Mouse (Mus musculus): Measurements from ENCODE around the gene Serpinb9f. TPM values are rescaled to one million over a fixed set of nuclear protein-coding genes. Genes with fewer than 3 reads are reported as not detected.
"Not testable (repeated sequence)": the region's sequence is repeated elsewhere in the genome, so short reads cannot be mapped to it uniquely, and the experiment has no call there.

Serpinb9f gene
- not detected in 2 replicates for total RNA-seq (2021)
- long read RNA-seq, experiment 1, result 0 reads
- long read RNA-seq, experiment 2, result 0 reads

DNA sequence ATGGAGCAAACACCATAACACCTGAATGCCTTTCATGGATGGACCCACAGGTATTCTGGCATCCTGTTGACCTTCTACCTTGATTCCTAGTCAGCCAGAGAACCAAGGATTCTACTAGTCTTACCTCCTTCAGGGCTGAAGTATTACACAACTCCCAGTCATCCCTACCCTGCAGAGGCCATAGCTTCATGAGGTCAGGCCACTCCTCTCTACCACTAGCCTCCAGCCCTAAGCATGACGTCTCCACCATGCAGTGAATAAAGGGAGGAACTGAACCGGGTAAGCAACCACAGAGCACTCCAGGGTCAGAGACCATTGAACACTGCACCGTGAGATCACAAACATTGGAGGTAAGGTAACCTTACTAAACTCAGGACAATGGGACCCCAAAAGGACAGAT, at the start of gene Serpinb9f:
Gene Serpinb9f, plus strand, starts transcription at position 301 of the 400 bp plus-strand sequence.
- DNase-seq, result not testable (repeated sequence)

DNA sequence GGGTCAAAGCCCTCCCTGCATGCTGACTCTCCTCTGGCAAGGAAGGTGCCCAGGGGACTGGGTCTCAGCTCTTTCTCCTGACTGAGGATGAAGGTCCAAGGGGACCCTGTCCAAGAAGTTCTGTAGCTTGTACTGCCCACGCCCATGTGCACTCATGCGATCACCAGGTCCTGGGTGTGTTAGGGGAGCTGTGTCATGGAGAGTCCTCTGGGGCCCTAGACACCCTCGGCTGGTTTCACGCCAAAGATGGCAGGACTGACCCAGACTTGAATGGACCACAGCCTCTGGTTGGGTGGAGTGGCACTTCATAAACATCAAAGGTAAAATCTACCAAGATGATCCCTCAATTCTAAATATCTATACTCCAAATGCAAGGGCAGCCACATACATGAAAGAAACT, 15.2 kb upstream of the Serpinb9f start:
- DNase-seq, result not testable (repeated sequence)

DNA sequence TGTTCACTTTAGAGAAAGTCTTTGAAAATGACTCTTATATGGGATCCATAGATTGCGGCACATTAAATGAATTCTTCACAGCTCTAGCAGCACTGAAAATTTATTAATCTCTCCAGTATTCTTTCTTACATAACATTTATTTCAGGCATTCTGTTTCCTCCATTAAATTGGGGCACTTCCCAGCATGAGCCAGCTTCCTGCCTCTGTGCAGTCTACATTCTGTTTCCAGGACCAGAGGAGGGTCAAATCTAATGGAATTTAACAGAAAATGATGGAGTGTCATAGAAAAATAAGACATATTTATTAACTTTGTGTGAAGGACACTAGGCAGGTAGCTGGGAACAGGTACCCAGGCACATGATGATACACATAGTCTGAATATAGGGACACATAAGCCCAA, 32.8 kb downstream of the Serpinb9f start:
- not testable (repeated sequence) for DNase-seq

Other genes with a start within 250 kb of the Serpinb9f start
- gene Serpinb1b, start 245.5 kb upstream of the Serpinb9f start, total RNA-seq (2021), result 0.23 and 0.41 TPM in 2 replicates
- gene Serpinb9c, start 164.3 kb upstream of the Serpinb9f start, total RNA-seq (2021), result not detected in 2 replicates
- not detected in 2 replicates for gene Serpinb9d, start 131.1 kb upstream of the Serpinb9f start, total RNA-seq (2021)
- not detected in 2 replicates for gene Serpinb9e, start 74.5 kb upstream of the Serpinb9f start, total RNA-seq (2021)
- gene Gm11397, start 71.7 kb downstream of the Serpinb9f start, total RNA-seq (2021), result not detected in 2 replicates
- gene Serpinb9g, start 160.7 kb downstream of the Serpinb9f start, total RNA-seq (2021), result not detected in 2 replicates